Mouse (Mus musculus): ENCODE results near the gene Pdzph1. TPM values are rescaled to one million over a fixed set of nuclear protein-coding genes. Genes with fewer than 3 reads are reported as not detected.

Pdzph1 gene
- 0.13 and 0.26 TPM in 2 replicates for total RNA-seq (2012; rRNA removed)

GRCm38 (mm10) chr17:58991275-58991674, at the start of gene Pdzph1:
Gene Pdzph1 (minus strand): TSS chr17:58991375.
- no peaks in the 10 kb centered on the region for H3K36me3 ChIP-seq (ENCODE audit: control insufficient read depth, insufficient read depth, low read length, poor library complexity, severe bottlenecking)
- H3K9ac ChIP-seq (ENCODE audit: insufficient read depth, low read depth, low read length, poor library complexity, severe bottlenecking) = no peak within 1 kb of the TSS
- TF ChIP-seq ZNF384 (IDR thresholded peaks at IDR 0.05; ENCODE audit: low read depth, low read length) (no peak), MAFK (IDR thresholded peaks at IDR 0.05; ENCODE audit: insufficient read depth, low read depth, low read length) (no peak), ZC3H11A (IDR thresholded peaks at IDR 0.05; ENCODE audit: borderline replicate concordance, low read depth, low read length) (no peak), HCFC1 (IDR thresholded peaks at IDR 0.05; ENCODE audit: borderline replicate concordance, insufficient read depth, low read length) (no peak), CHD2 (IDR thresholded peaks at IDR 0.05; ENCODE audit: low read depth, low read length) (no peak)
- in situ Hi-C loops (cut with MboI; ENCODE audit: low sequenced_read_pairs in 2 of 2, unreplicated experiment in 2 of 2) = no loop called here
- H3K9me3 ChIP-seq (ENCODE audit: control insufficient read depth, insufficient read depth, low read depth, low read length) = no peaks in the 10 kb centered on the region
- no peak within 1 kb of the TSS for H3K4me3 ChIP-seq (ENCODE audit: insufficient read depth in 1 of 2, low read depth in 1 of 2, low read length in 2 of 2, poor library complexity in 1 of 2, severe bottlenecking in 1 of 2)
- no peak within 1 kb of the TSS for H3K27ac ChIP-seq (ENCODE audit: insufficient read depth, low read depth, low read length, poor library complexity, severe bottlenecking)
- DNase-seq (ENCODE audit: low read depth, low spot score) = no peak
- H3K4me1 ChIP-seq (ENCODE audit: control insufficient read depth in 2 of 2, insufficient read depth in 2 of 2, low read length in 2 of 2, poor library complexity in 1 of 2) = no peaks in the 10 kb centered on the region

DNA sequence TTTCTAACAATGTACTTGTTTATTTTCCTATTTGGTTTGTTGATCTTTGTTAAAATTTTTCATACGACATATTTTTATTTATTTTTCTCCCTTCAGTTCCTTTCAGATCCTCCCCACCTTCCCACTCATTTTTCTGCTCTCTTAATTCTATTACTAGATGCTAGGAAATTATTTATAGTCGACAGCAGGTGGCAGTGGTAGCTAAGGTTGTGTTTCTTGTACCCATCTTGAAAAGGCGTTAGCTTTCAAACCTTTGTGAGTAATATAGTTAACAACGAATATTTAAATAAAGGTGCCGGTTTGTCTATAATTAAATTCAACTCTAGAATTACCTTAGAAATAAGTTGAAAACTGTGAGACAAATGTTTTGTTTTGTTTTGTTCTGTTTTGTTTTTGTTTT, 48.6 kb upstream of the Pdzph1 start:
- in situ Hi-C loops (cut with MboI; ENCODE audit: low sequenced_read_pairs in 2 of 2, unreplicated experiment in 2 of 2) = no loop called here
- no peak for TF ChIP-seq HCFC1 (IDR thresholded peaks at IDR 0.05; ENCODE audit: borderline replicate concordance, insufficient read depth, low read length)
- no peak for TF ChIP-seq CHD2 (IDR thresholded peaks at IDR 0.05; ENCODE audit: low read depth, low read length)
- 0 out of 2 replicates have a peak, but pooled peaks have one; percentile 24 for TF ChIP-seq ZC3H11A (IDR thresholded peaks at IDR 0.05; ENCODE audit: borderline replicate concordance, low read depth, low read length)
- no peak for DNase-seq (ENCODE audit: low read depth, low spot score)

DNA sequence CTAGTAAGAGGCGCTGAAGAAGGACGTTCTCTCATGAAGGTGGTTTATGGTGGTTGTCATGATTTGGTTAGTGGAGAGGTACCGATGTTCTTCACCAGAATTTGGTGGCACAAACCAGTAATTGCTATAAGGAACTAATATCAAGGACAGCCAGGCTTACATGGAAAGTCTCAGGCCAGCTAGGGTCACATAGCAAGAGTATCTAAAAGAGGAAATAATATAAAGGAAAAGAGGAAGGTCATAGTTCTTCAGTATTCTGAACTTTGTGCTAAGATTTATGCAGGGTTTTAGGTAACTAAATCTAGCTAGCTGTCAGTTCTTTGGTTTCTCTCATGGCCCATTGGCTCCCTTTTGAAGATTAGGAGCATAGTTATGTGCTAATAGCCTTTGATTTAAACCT, 42.3 kb upstream of the Pdzph1 start:
- Histone ChIP-seq H3K36me3 (ENCODE audit: control insufficient read depth, insufficient read depth, low read length, poor library complexity, severe bottlenecking) (no peaks in the 10 kb centered on the region), H3K4me1 (ENCODE audit: control insufficient read depth in 2 of 2, insufficient read depth in 2 of 2, low read length in 2 of 2, poor library complexity in 1 of 2) (no peaks in the 10 kb centered on the region), H3K27ac (ENCODE audit: insufficient read depth, low read depth, low read length, poor library complexity, severe bottlenecking) (no peak overlapping the region), H3K9ac (ENCODE audit: insufficient read depth, low read depth, low read length, poor library complexity, severe bottlenecking) (no peak overlapping the region), H3K9me3 (ENCODE audit: control insufficient read depth, insufficient read depth, low read depth, low read length) (no peaks in the 10 kb centered on the region), H3K4me3 (ENCODE audit: insufficient read depth in 1 of 2, low read depth in 1 of 2, low read length in 2 of 2, poor library complexity in 1 of 2, severe bottlenecking in 1 of 2) (no peak overlapping the region)
- in situ Hi-C loops (cut with MboI; ENCODE audit: low sequenced_read_pairs in 2 of 2, unreplicated experiment in 2 of 2) = no loop called here
- TF ChIP-seq MAFK (IDR thresholded peaks at IDR 0.05; ENCODE audit: insufficient read depth, low read depth, low read length) (no peak), HCFC1 (IDR thresholded peaks at IDR 0.05; ENCODE audit: borderline replicate concordance, insufficient read depth, low read length) (no peak), ZC3H11A (IDR thresholded peaks at IDR 0.05; ENCODE audit: borderline replicate concordance, low read depth, low read length) (no peak), ZNF384 (IDR thresholded peaks at IDR 0.05; ENCODE audit: low read depth, low read length) (no peak), CHD2 (IDR thresholded peaks at IDR 0.05; ENCODE audit: low read depth, low read length) (no peak)
- no peak for DNase-seq (ENCODE audit: low read depth, low spot score)

More for the DNA sequence above, 48.6 kb upstream of the Pdzph1 start:
- H3K4me1 ChIP-seq (ENCODE audit: control insufficient read depth in 2 of 2, insufficient read depth in 2 of 2, low read length in 2 of 2, poor library complexity in 1 of 2) = no peaks in the 10 kb centered on the region
- H3K4me3 ChIP-seq (ENCODE audit: insufficient read depth in 1 of 2, low read depth in 1 of 2, low read length in 2 of 2, poor library complexity in 1 of 2, severe bottlenecking in 1 of 2) = no peak overlapping the region
- H3K9me3 ChIP-seq (ENCODE audit: control insufficient read depth, insufficient read depth, low read depth, low read length) = no peaks in the 10 kb centered on the region
- H3K36me3 ChIP-seq (ENCODE audit: control insufficient read depth, insufficient read depth, low read length, poor library complexity, severe bottlenecking) = no peaks in the 10 kb centered on the region
- H3K9ac ChIP-seq (ENCODE audit: insufficient read depth, low read depth, low read length, poor library complexity, severe bottlenecking) = no peak overlapping the region
- no peak overlapping the region for H3K27ac ChIP-seq (ENCODE audit: insufficient read depth, low read depth, low read length, poor library complexity, severe bottlenecking)

DNA sequence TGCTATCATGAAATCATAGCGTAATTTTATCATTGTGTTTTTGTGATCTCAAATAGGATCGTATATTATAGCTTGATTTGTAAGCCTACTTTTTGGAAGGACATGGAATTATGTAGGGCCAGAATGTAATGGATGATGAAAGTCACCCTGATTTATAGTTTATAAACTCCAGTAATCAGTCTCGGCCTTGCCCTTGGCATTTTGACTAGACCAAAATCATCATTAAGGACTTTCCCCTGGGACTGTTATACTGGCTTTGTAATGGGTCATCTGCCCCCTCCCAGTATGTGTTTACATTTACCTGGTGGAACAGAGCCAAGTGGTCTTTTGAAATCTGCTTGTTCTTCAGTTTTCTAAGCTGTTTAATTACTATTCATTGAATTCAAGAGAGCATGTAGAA, 35.2 kb upstream of the Pdzph1 start:
- Histone ChIP-seq H3K4me1 (ENCODE audit: control insufficient read depth in 2 of 2, insufficient read depth in 2 of 2, low read length in 2 of 2, poor library complexity in 1 of 2) (no peaks in the 10 kb centered on the region), H3K9ac (ENCODE audit: insufficient read depth, low read depth, low read length, poor library complexity, severe bottlenecking) (no peak overlapping the region), H3K4me3 (ENCODE audit: insufficient read depth in 1 of 2, low read depth in 1 of 2, low read length in 2 of 2, poor library complexity in 1 of 2, severe bottlenecking in 1 of 2) (no peak overlapping the region), H3K9me3 (ENCODE audit: control insufficient read depth, insufficient read depth, low read depth, low read length) (no peaks in the 10 kb centered on the region), H3K36me3 (ENCODE audit: control insufficient read depth, insufficient read depth, low read length, poor library complexity, severe bottlenecking) (no peaks in the 10 kb centered on the region), H3K27ac (ENCODE audit: insufficient read depth, low read depth, low read length, poor library complexity, severe bottlenecking) (no peak overlapping the region)
- no peak for DNase-seq (ENCODE audit: low read depth, low spot score)
- in situ Hi-C loops (cut with MboI; ENCODE audit: low sequenced_read_pairs in 2 of 2, unreplicated experiment in 2 of 2) = no loop called here
- no peak for TF ChIP-seq CHD2 (IDR thresholded peaks at IDR 0.05; ENCODE audit: low read depth, low read length)
- TF ChIP-seq ZC3H11A (IDR thresholded peaks at IDR 0.05; ENCODE audit: borderline replicate concordance, low read depth, low read length) = no peak
- no peak for TF ChIP-seq HCFC1 (IDR thresholded peaks at IDR 0.05; ENCODE audit: borderline replicate concordance, insufficient read depth, low read length)
- TF ChIP-seq MAFK (IDR thresholded peaks at IDR 0.05; ENCODE audit: insufficient read depth, low read depth, low read length) = no peak
- TF ChIP-seq ZNF384 (IDR thresholded peaks at IDR 0.05; ENCODE audit: low read depth, low read length) = no peak

DNA sequence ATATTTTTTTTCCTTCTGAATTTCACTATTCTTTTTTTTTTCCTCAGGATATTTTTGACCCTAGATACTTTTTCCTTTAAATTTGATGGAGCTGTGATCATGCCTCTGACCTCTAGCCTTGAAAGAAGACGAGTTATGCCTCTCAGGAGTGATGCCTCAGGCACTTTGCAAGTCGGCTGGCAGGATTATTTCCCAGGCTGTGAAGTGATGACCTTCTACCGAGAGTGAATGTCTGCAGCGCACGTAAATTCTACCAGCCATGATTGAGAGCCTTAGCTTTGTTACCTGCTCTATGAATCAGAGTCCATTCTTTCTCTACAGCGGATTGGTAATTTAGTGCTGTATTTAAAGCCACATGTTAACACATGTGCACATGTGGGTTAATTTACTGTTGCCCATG, 33.3 kb upstream of the Pdzph1 start:
- Histone ChIP-seq H3K9ac (ENCODE audit: insufficient read depth, low read depth, low read length, poor library complexity, severe bottlenecking) (no peak overlapping the region), H3K27ac (ENCODE audit: insufficient read depth, low read depth, low read length, poor library complexity, severe bottlenecking) (no peak overlapping the region), H3K9me3 (ENCODE audit: control insufficient read depth, insufficient read depth, low read depth, low read length) (no peaks in the 10 kb centered on the region), H3K4me3 (ENCODE audit: insufficient read depth in 1 of 2, low read depth in 1 of 2, low read length in 2 of 2, poor library complexity in 1 of 2, severe bottlenecking in 1 of 2) (no peak overlapping the region), H3K4me1 (ENCODE audit: control insufficient read depth in 2 of 2, insufficient read depth in 2 of 2, low read length in 2 of 2, poor library complexity in 1 of 2) (no peaks in the 10 kb centered on the region), H3K36me3 (ENCODE audit: control insufficient read depth, insufficient read depth, low read length, poor library complexity, severe bottlenecking) (no peaks in the 10 kb centered on the region)
- no peak for DNase-seq (ENCODE audit: low read depth, low spot score)
- TF ChIP-seq CHD2 (IDR thresholded peaks at IDR 0.05; ENCODE audit: low read depth, low read length) (no peak), MAFK (IDR thresholded peaks at IDR 0.05; ENCODE audit: insufficient read depth, low read depth, low read length) (no peak), ZC3H11A (IDR thresholded peaks at IDR 0.05; ENCODE audit: borderline replicate concordance, low read depth, low read length) (no peak), ZNF384 (IDR thresholded peaks at IDR 0.05; ENCODE audit: low read depth, low read length) (no peak), HCFC1 (IDR thresholded peaks at IDR 0.05; ENCODE audit: borderline replicate concordance, insufficient read depth, low read length) (no peak)
- in situ Hi-C loops (cut with MboI; ENCODE audit: low sequenced_read_pairs in 2 of 2, unreplicated experiment in 2 of 2) = no loop called here
